ENCODE assay signal across 22 mouse cellular contexts in genomic region chr7:85840090-85840948, GRCm38 (mm10). TPM values are rescaled to one million over a fixed set of nuclear protein-coding genes. Genes with fewer than 3 reads are reported as not detected.
DNase-seq lines count a peak whose midpoint lies in the region; ATAC-seq and TF ChIP-seq lines count a peak whose summit lies in the region.
"Had no signal": no experiment of that assay in that cellular context is flagged by ENCODE, and none has a peak within 500 bp of the region (broad histone marks: within the 10 kb centered on the region; RNA-seq: fewer than 3 reads in every experiment).

No protein-coding gene starts in this region.

- TF ChIP-seq CTCF in lung, embryonic 14.5 days (IDR thresholded peaks at IDR 0.05; ENCODE audit: low read depth) = no peak

- WGBS in lung, embryonic 14.5 days = 9% methylated on average over 2 of the region's 2 CpGs
- WGBS in embryonic facial prominence, embryonic 14.5 days = 14% methylated on average over 2 of the region's 2 CpGs
- WGBS in heart, embryonic 12.5 days = 15% methylated on average over 2 of the region's 2 CpGs

- no peak overlapping the region for H3K4me2 ChIP-seq in lung, embryonic 14.5 days
- H3K4me2 ChIP-seq in embryonic facial prominence, embryonic 14.5 days (ENCODE audit: low read depth, low read length) = no peak overlapping the region
- H3K4me2 ChIP-seq in heart, embryonic 12.5 days = no peak overlapping the region
- H3K4me2 ChIP-seq: heart, embryonic 15.5 days; hindbrain, embryonic 14.5 days; midbrain, embryonic 11.5 days had no signal

- no peaks in the 10 kb centered on the region for H3K27me3 ChIP-seq in lung, embryonic 14.5 days (ENCODE audit: insufficient read depth, low read length)
- no peaks in the 10 kb centered on the region for H3K27me3 ChIP-seq in embryonic facial prominence, embryonic 14.5 days (replicated peaks; ENCODE audit: control insufficient read depth, insufficient read depth, low read length)
- H3K27me3 ChIP-seq in heart, embryonic 12.5 days (replicated peaks) = no peaks in the 10 kb centered on the region
- H3K27me3 ChIP-seq: heart, embryonic 15.5 days had no signal

- H3K9ac ChIP-seq in lung, embryonic 14.5 days = no peak overlapping the region
- no peak overlapping the region for H3K9ac ChIP-seq in embryonic facial prominence, embryonic 14.5 days (ENCODE audit: low read depth, low read length)
- H3K9ac ChIP-seq in heart, embryonic 12.5 days = no peak overlapping the region
- H3K9ac ChIP-seq: heart, embryonic 15.5 days; hindbrain, embryonic 14.5 days; liver, embryonic 14.5 days had no signal

- no peak; the same call in 1 of the 2 replicates for ATAC-seq in lung, embryonic 14.5 days (ENCODE audit: insufficient read depth)
- ATAC-seq in embryonic facial prominence, embryonic 14.5 days (ENCODE audit: low read depth) = peak; percentile 67; the same call in 1 of the 2 replicates
- ATAC-seq in heart, embryonic 12.5 days (ENCODE audit: insufficient number of reproducible peaks, low FRiP score) = no peak
- ATAC-seq: CD4-positive, CD25-positive, alpha-beta regulatory T cell, adult 4 months had no signal

- H3K27ac ChIP-seq in lung, embryonic 14.5 days (ENCODE audit: low read depth) = no peak overlapping the region
- H3K27ac ChIP-seq in embryonic facial prominence, embryonic 14.5 days (replicated peaks; ENCODE audit: low read depth, low read length) = no peak overlapping the region
- no peak overlapping the region for H3K27ac ChIP-seq in heart, embryonic 12.5 days (ENCODE audit: poor library complexity, severe bottlenecking)
- H3K27ac ChIP-seq: forebrain, embryonic 10.5 days; heart, embryonic 15.5 days; hindbrain, embryonic 14.5 days; layer of hippocampus, adult 2 months; liver, embryonic 14.5 days had no signal

- DNase-seq in lung, embryonic 14.5 days = peak; percentile 2
- DNase-seq in lung, postnatal 25 days (ENCODE audit: low spot score) = no peak
- DNase-seq in embryo, embryonic 11 days = peak; percentile 43
- peak; percentile 44 for DNase-seq in embryonic facial prominence, embryonic 14.5 days (ENCODE audit: low spot score)
- DNase-seq in yolk sac, embryonic 10.5 days (ENCODE audit: low spot score) = peak; percentile 1
- no peak for DNase-seq in liver
- DNase-seq: adrenal gland, postnatal 10 days; cerebellum, adult 9-10 months; kidney, adult 11 months; lung, postnatal 36 days; right cerebral cortex, postnatal 25 days; thymus, postnatal 4 days had no signal

- H3K9me3 ChIP-seq in lung, embryonic 14.5 days (ENCODE audit: low read depth, low read length) = no peaks in the 10 kb centered on the region
- no peaks in the 10 kb centered on the region for H3K9me3 ChIP-seq in embryonic facial prominence, embryonic 14.5 days (ENCODE audit: control insufficient read depth, low read length)
- H3K9me3 ChIP-seq in heart, embryonic 12.5 days (replicated peaks) = no peaks in the 10 kb centered on the region
- H3K9me3 ChIP-seq: forebrain, embryonic 10.5 days; heart, embryonic 15.5 days had no signal

- H3K36me3 ChIP-seq in lung, embryonic 14.5 days (ENCODE audit: insufficient read depth) = no peaks in the 10 kb centered on the region
- H3K36me3 ChIP-seq in embryonic facial prominence, embryonic 14.5 days (ENCODE audit: control insufficient read depth, insufficient read depth, low read length) = no peaks in the 10 kb centered on the region
- no peaks in the 10 kb centered on the region for H3K36me3 ChIP-seq in heart, embryonic 12.5 days
- H3K36me3 ChIP-seq: forebrain, embryonic 10.5 days; heart, embryonic 15.5 days had no signal

- H3K4me3 ChIP-seq in lung, embryonic 14.5 days (ENCODE audit: low read depth, low read length) = no peak overlapping the region
- H3K4me3 ChIP-seq in embryonic facial prominence, embryonic 14.5 days (ENCODE audit: low read depth, low read length) = no peak overlapping the region
- no peak overlapping the region for H3K4me3 ChIP-seq in heart, embryonic 12.5 days
- H3K4me3 ChIP-seq: forebrain, embryonic 10.5 days; heart, embryonic 15.5 days; layer of hippocampus, adult 2 months; myocyte had no signal

- H3K4me1 ChIP-seq in lung, embryonic 14.5 days (ENCODE audit: insufficient read depth) = no peaks in the 10 kb centered on the region
- no peaks in the 10 kb centered on the region for H3K4me1 ChIP-seq in embryonic facial prominence, embryonic 14.5 days (ENCODE audit: control insufficient read depth, insufficient read depth, low read length)
- H3K4me1 ChIP-seq in heart, embryonic 12.5 days (replicated peaks) = no peaks in the 10 kb centered on the region
- H3K4me1 ChIP-seq: heart, embryonic 15.5 days had no signal

RNA-seq across cellular contexts. Expression of gene Vmn2r73, which starts 35.7 kb away (rescaled TPM):
- not detected in 2 replicates for polyA plus RNA-seq in lung, embryonic 14.5 days (2014; fragmentation: Nextera tagmentation; extraction: Ambion mirVana)
- polyA plus RNA-seq in embryonic facial prominence, embryonic 14.5 days (2014; fragmentation: Nextera tagmentation; extraction: Ambion mirVana) = not detected in 2 replicates
- polyA plus RNA-seq in heart, embryonic 12.5 days (2016; fragmentation: Nextera tagmentation; extraction: Ambion mirVana) = not detected in 2 replicates
- polyA plus RNA-seq: CD4-positive, CD25-positive, alpha-beta regulatory T cell, adult 4 months; forebrain, embryonic 10.5 days; gonadal fat pad, adult 2 months; heart, embryonic 15.5 days; hindbrain, embryonic 14.5 days; liver, embryonic 14.5 days; midbrain, embryonic 11.5 days; myocyte had no signal

Comparison
In these comparisons a context has a peak if more than half of its experiments do, and no peak if none do; other contexts are left out.
1. DNase-seq: peak in lung, embryonic 14.5 days (single experiment), embryo, embryonic 11 days (single experiment), embryonic facial prominence, embryonic 14.5 days (single experiment) and yolk sac, embryonic 10.5 days (single experiment); none in lung, postnatal 25 days (single experiment) and liver (single experiment).